Mouse (Mus musculus): ENCODE data around the gene Spats2l. TPM values are rescaled to one million over a fixed set of nuclear protein-coding genes. Genes with fewer than 3 reads are reported as not detected.

Spats2l gene
- polyA plus RNA-seq, 1 experiment from 2014 or later: 70.1 TPM

- ATAC-seq (ENCODE audit: low read depth): peak; percentile 5; the same call in 1 of the 2 replicates
- WGBS: 0% methylated on average over 14 of the region's 14 CpGs
Observed at GRCm38 (mm10) chr1:57775496-57775790, 1.5 kb downstream of the Spats2l start.

GRCm38 (mm10) chr1:57776671-57777281 lies 2.8 kb downstream of the Spats2l start:
- Histone ChIP-seq H3K9me3 (ENCODE audit: control insufficient read depth, low read length) (no peaks in the 10 kb centered on the region), H3K27ac (ENCODE audit: low read depth, low read length) (no peak overlapping the region), H3K9ac (replicated peaks; ENCODE audit: low read depth, low read length) (no peak overlapping the region), H3K36me3 (ENCODE audit: control insufficient read depth, insufficient read depth, low read length) (no peaks in the 10 kb centered on the region), H3K4me3 (ENCODE audit: low read depth, low read length) (0 out of 2 replicates have a peak overlapping the region, but pooled peaks have one; percentile 17), H3K27me3 (ENCODE audit: control insufficient read depth, insufficient read depth, low read length) (no peaks in the 10 kb centered on the region), H3K4me2 (ENCODE audit: low read depth, low read length) (peak overlapping the region; percentile 36), H3K4me1 (ENCODE audit: control insufficient read depth, insufficient read depth, low read length) (no peaks in the 10 kb centered on the region)
- ATAC-seq (ENCODE audit: low read depth): no peak
- 21% methylated on average over 5 of the region's 5 CpGs for WGBS

More at GRCm38 (mm10) chr1:57775496-57775790, 1.5 kb downstream of the Spats2l start:
- Histone ChIP-seq H3K4me3 (ENCODE audit: low read depth, low read length) (peak overlapping the region; percentile 86), H3K9me3 (ENCODE audit: control insufficient read depth, low read length) (no peaks in the 10 kb centered on the region), H3K9ac (replicated peaks; ENCODE audit: low read depth, low read length) (peak overlapping the region; percentile 95), H3K4me1 (ENCODE audit: control insufficient read depth, insufficient read depth, low read length) (no peaks in the 10 kb centered on the region), H3K27ac (ENCODE audit: low read depth, low read length) (peak overlapping the region; percentile 92), H3K36me3 (ENCODE audit: control insufficient read depth, insufficient read depth, low read length) (no peaks in the 10 kb centered on the region), H3K27me3 (ENCODE audit: control insufficient read depth, insufficient read depth, low read length) (no peaks in the 10 kb centered on the region), H3K4me2 (ENCODE audit: low read depth, low read length) (peak overlapping the region; percentile 67)

DNA sequence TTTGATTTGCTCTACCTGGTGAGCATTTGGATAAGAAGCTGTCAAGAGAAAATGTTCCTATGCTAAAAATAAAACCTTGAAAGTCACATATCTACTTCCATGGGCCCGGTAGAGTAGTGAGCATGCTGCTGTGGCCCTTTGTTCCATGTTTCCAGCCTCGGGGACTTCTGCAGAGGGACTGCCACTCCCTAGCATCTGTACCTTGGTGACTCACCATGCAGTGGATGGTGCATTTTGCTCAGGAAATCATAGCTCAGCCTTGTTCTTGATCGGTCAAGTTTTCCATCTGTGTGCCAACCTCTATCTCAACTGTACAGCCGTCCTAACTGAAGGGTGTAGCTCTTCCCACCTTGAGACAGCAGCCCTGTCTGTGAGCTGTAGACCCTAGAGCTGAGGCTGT lies 10.3 kb downstream of the Spats2l start:
- WGBS: 92% methylated on average over 4 of the region's 4 CpGs
- H3K4me3 ChIP-seq (ENCODE audit: low read depth, low read length): no peak overlapping the region
- H3K27ac ChIP-seq (ENCODE audit: low read depth, low read length): no peak overlapping the region
- H3K9ac ChIP-seq (replicated peaks; ENCODE audit: low read depth, low read length): no peak overlapping the region
- no peaks in the 10 kb centered on the region for H3K27me3 ChIP-seq (ENCODE audit: control insufficient read depth, insufficient read depth, low read length)
- no peaks in the 10 kb centered on the region for H3K4me1 ChIP-seq (ENCODE audit: control insufficient read depth, insufficient read depth, low read length)
- no peak for ATAC-seq (ENCODE audit: low read depth)
- no peaks in the 10 kb centered on the region for H3K36me3 ChIP-seq (ENCODE audit: control insufficient read depth, insufficient read depth, low read length)
- no peaks in the 10 kb centered on the region for H3K9me3 ChIP-seq (ENCODE audit: control insufficient read depth, low read length)
- no peak overlapping the region for H3K4me2 ChIP-seq (ENCODE audit: low read depth, low read length)

- no peaks in the 10 kb centered on the region for H3K27me3 ChIP-seq (ENCODE audit: control insufficient read depth, insufficient read depth, low read length)
- no peaks in the 10 kb centered on the region for H3K9me3 ChIP-seq (ENCODE audit: control insufficient read depth, low read length)
- no peak for ATAC-seq (ENCODE audit: low read depth)
- no peaks in the 10 kb centered on the region for H3K4me1 ChIP-seq (ENCODE audit: control insufficient read depth, insufficient read depth, low read length)
- 66% methylated on average over 5 of the region's 5 CpGs for WGBS
- H3K27ac ChIP-seq (ENCODE audit: low read depth, low read length): no peak overlapping the region
- no peak overlapping the region for H3K4me2 ChIP-seq (ENCODE audit: low read depth, low read length)
- no peak overlapping the region for H3K4me3 ChIP-seq (ENCODE audit: low read depth, low read length)
- H3K9ac ChIP-seq (replicated peaks; ENCODE audit: low read depth, low read length): no peak overlapping the region
- no peaks in the 10 kb centered on the region for H3K36me3 ChIP-seq (ENCODE audit: control insufficient read depth, insufficient read depth, low read length)
Observed at GRCm38 (mm10) chr1:57789831-57790230, 15.9 kb downstream of the Spats2l start.

DNA sequence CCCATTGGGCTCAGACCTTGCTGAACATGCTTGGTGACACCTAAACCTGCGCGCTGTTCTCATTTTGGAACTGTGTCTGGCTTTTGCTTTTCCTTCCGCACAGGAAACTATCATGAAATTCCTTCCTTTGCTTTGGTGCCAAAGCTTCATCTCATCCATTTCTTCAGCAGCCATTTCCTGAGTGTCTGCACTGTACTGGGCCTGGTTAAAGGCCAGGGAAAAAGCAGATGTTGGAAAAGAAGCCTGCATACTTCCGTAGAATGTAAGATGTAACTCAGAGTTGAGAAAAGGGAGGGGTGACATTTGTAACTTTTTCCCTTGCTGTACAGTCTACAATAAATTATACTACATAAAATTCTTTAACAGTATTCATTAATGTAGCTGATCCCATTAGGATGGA lies 18.2 kb downstream of the Spats2l start:
- 93% methylated on average over 4 of the region's 4 CpGs for WGBS
- no peak for ATAC-seq (ENCODE audit: low read depth)
- H3K27ac ChIP-seq (ENCODE audit: low read depth, low read length): no peak overlapping the region
- H3K9me3 ChIP-seq (ENCODE audit: control insufficient read depth, low read length): no peaks in the 10 kb centered on the region
- H3K4me2 ChIP-seq (ENCODE audit: low read depth, low read length): no peak overlapping the region
- no peak overlapping the region for H3K4me3 ChIP-seq (ENCODE audit: low read depth, low read length)
- no peaks in the 10 kb centered on the region for H3K36me3 ChIP-seq (ENCODE audit: control insufficient read depth, insufficient read depth, low read length)
- H3K4me1 ChIP-seq (ENCODE audit: control insufficient read depth, insufficient read depth, low read length): no peaks in the 10 kb centered on the region
- no peak overlapping the region for H3K9ac ChIP-seq (replicated peaks; ENCODE audit: low read depth, low read length)
- H3K27me3 ChIP-seq (ENCODE audit: control insufficient read depth, insufficient read depth, low read length): no peaks in the 10 kb centered on the region

DNA sequence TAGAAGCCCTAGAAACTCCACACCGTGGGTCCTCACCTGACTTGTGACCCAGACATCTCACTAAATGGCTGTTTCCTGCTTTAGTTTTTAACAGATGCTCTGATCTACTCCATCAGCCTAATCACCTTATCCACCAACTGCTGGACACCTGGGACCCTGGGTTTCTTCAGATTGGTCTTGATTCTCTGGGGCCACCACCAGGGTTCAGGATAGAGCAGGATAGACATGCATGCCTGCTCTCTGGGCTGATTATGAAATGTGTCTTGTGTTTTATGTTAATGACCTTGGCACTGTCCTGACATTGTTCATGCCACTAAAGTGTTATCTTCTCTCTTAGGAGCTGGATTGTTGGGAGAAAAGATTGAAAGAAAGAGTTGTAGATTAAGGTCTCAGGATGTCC lies 21.9 kb downstream of the Spats2l start:
- WGBS: 79% methylated on average over 1 of the region's 1 CpGs
- Histone ChIP-seq H3K36me3 (ENCODE audit: control insufficient read depth, insufficient read depth, low read length) (no peaks in the 10 kb centered on the region), H3K4me1 (ENCODE audit: control insufficient read depth, insufficient read depth, low read length) (no peaks in the 10 kb centered on the region), H3K27ac (ENCODE audit: low read depth, low read length) (no peak overlapping the region), H3K4me2 (ENCODE audit: low read depth, low read length) (no peak overlapping the region), H3K4me3 (ENCODE audit: low read depth, low read length) (no peak overlapping the region), H3K9ac (replicated peaks; ENCODE audit: low read depth, low read length) (no peak overlapping the region), H3K9me3 (ENCODE audit: control insufficient read depth, low read length) (no peaks in the 10 kb centered on the region), H3K27me3 (ENCODE audit: control insufficient read depth, insufficient read depth, low read length) (no peaks in the 10 kb centered on the region)
- no peak for ATAC-seq (ENCODE audit: low read depth)

DNA sequence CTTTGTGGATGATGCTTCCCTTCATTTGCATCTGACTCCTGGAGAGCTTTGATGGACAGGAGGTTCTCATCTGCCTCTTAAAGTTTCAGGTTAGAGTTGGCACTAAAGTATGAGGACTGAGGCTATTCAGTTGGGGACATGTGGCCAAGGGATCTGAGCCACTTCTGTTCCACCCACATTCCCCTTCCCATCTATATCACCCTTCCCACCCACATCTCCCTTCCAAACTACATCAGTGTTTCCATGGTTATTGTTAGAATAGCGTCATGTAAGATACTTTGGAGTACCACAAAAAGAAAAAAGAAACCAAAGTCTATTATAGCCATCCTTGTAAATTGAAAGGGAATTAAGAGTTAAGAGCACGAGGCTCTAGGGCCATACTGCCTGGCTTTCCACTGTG lies 25.4 kb downstream of the Spats2l start:
- Histone ChIP-seq H3K4me3 (ENCODE audit: low read depth, low read length) (no peak overlapping the region), H3K4me1 (ENCODE audit: control insufficient read depth, insufficient read depth, low read length) (no peaks in the 10 kb centered on the region), H3K9ac (replicated peaks; ENCODE audit: low read depth, low read length) (no peak overlapping the region), H3K27ac (ENCODE audit: low read depth, low read length) (no peak overlapping the region), H3K4me2 (ENCODE audit: low read depth, low read length) (no peak overlapping the region), H3K36me3 (ENCODE audit: control insufficient read depth, insufficient read depth, low read length) (no peaks in the 10 kb centered on the region), H3K9me3 (ENCODE audit: control insufficient read depth, low read length) (no peaks in the 10 kb centered on the region), H3K27me3 (ENCODE audit: control insufficient read depth, insufficient read depth, low read length) (no peaks in the 10 kb centered on the region)
- no peak for ATAC-seq (ENCODE audit: low read depth)
- 93% methylated on average over 2 of the region's 2 CpGs for WGBS

GRCm38 (mm10) chr1:57800846-57801245 lies 26.9 kb downstream of the Spats2l start:
- no peaks in the 10 kb centered on the region for H3K36me3 ChIP-seq (ENCODE audit: control insufficient read depth, insufficient read depth, low read length)
- H3K27ac ChIP-seq (ENCODE audit: low read depth, low read length): no peak overlapping the region
- H3K4me3 ChIP-seq (ENCODE audit: low read depth, low read length): no peak overlapping the region
- H3K4me1 ChIP-seq (ENCODE audit: control insufficient read depth, insufficient read depth, low read length): no peaks in the 10 kb centered on the region
- H3K27me3 ChIP-seq (ENCODE audit: control insufficient read depth, insufficient read depth, low read length): no peaks in the 10 kb centered on the region
- no peak overlapping the region for H3K4me2 ChIP-seq (ENCODE audit: low read depth, low read length)
- WGBS: 76% methylated on average over 6 of the region's 6 CpGs
- no peak for ATAC-seq (ENCODE audit: low read depth)
- no peak overlapping the region for H3K9ac ChIP-seq (replicated peaks; ENCODE audit: low read depth, low read length)
- H3K9me3 ChIP-seq (ENCODE audit: control insufficient read depth, low read length): no peaks in the 10 kb centered on the region

DNA sequence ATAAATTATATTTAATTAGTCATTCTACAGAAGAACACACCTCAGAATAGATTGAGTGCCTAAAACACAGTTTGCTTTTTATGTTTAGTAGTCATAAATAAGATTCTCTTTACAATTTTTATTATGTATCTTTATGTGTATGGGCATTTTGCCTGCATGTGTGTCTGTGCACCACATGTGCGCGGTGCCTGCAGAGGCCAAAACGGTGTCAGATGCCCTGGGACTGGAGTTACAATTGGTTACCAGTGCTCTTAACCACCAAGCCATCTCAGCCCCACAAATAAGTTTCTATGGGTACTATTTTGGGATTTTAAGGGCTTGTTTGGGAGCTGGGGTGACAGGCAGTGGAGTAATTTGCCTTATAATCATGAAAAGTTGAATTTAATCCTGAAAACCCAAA lies 32.2 kb downstream of the Spats2l start:
- ATAC-seq (ENCODE audit: low read depth): 0 out of 2 replicates have a peak, but pooled peaks have one; percentile 6
- 48% methylated on average over 3 of the region's 3 CpGs for WGBS

More for the DNA sequence above, 32.2 kb downstream of the Spats2l start:
- Histone ChIP-seq H3K9me3 (ENCODE audit: control insufficient read depth, low read length) (no peaks in the 10 kb centered on the region), H3K9ac (replicated peaks; ENCODE audit: low read depth, low read length) (no peak overlapping the region), H3K27me3 (ENCODE audit: control insufficient read depth, insufficient read depth, low read length) (no peaks in the 10 kb centered on the region), H3K4me2 (ENCODE audit: low read depth, low read length) (no peak overlapping the region), H3K36me3 (ENCODE audit: control insufficient read depth, insufficient read depth, low read length) (no peaks in the 10 kb centered on the region), H3K4me1 (ENCODE audit: control insufficient read depth, insufficient read depth, low read length) (peaks cover 3% of the 10 kb centered on the region; the same call in 1 of the 2 replicates), H3K4me3 (ENCODE audit: low read depth, low read length) (no peak overlapping the region), H3K27ac (ENCODE audit: low read depth, low read length) (no peak overlapping the region)
